Mouse (Mus musculus) lung, embryonic 14.5 days (tissue): ENCODE measurements around the gene Smad5. TPM values are rescaled to one million over a fixed set of nuclear protein-coding genes. Genes with fewer than 3 reads are reported as not detected.

Experiments used
- ATAC-seq: fragments of 200-750 bp; cut with Nextera tagmentation; 2 replicates; pipeline ENCODE4 v1.8.0; 2017; ENCODE audit warnings: mild to moderate bottlenecking, moderate TSS enrichment, moderate library complexity; ENCODE audit not compliant: insufficient read depth
- DNase-seq: peaks from one replicate; pipeline ENCODE4 v3.0.0-alpha.2; 2015
- H3K27ac ChIP-seq: fragments of 300-500 bp; sonication (generic); 2 replicates; pipeline ENCODE4 v1.5.1; 2014; ENCODE audit warnings: low read depth, mild to moderate bottlenecking, moderate library complexity
- H3K27me3 ChIP-seq: fragments of 300-500 bp; sonication (generic); 2 replicates; pipeline ENCODE4 v1.6.1; 2014; ENCODE audit warnings: low read length, control low read depth; ENCODE audit not compliant: insufficient read depth
- H3K36me3 ChIP-seq: fragments of 300-500 bp; sonication (generic); 2 replicates; pipeline ENCODE4 v1.6.1; 2014; ENCODE audit warnings: control low read depth; ENCODE audit not compliant: insufficient read depth
- H3K4me1 ChIP-seq: fragments of 300-500 bp; sonication (generic); 2 replicates; pipeline ENCODE4 v1.6.1; 2014; ENCODE audit warnings: antibody characterized with exemption, control low read depth; ENCODE audit not compliant: insufficient read depth
- H3K4me2 ChIP-seq: fragments of 300-500 bp; sonication (generic); 2 replicates; pipeline ENCODE4 v1.6.1; 2014; ENCODE audit warnings: mild to moderate bottlenecking
- H3K4me3 ChIP-seq: fragments of 300-500 bp; sonication (generic); 2 replicates; pipeline ENCODE4 v1.5.1; 2014; ENCODE audit warnings: low read depth, low read length
- H3K9ac ChIP-seq: fragments of 300-500 bp; sonication (generic); 2 replicates; pipeline ENCODE4 v1.6.1; 2014
- H3K9me3 ChIP-seq: fragments of 300-500 bp; sonication (generic); 2 replicates; pipeline ENCODE4 v1.6.1; 2016; ENCODE audit warnings: low read depth, low read length, control low read depth
- CTCF ChIP-seq: IDR thresholded peaks from 2 replicates; pipeline ENCODE4 v1.5.1; 2016; ENCODE audit warnings: antibody characterized with exemption, low read depth
- WGBS: fragments of 180-500 bp; shearing (Covaris S2); extraction: QIAGEN DNeasy Blood & Tissue Kit; methylation state at CpG from one replicate; pipeline ENCODE4 v1.1.7; 2014; 5-methylcytosine and 5-hydroxymethylcytosine counted together
- polyA plus RNA-seq: library from polyadenylated mRNA; unstranded; fragments of >200 nt; fragmentation: Nextera tagmentation; extraction: Ambion mirVana; gene quantifications from 2 replicates; pipeline ENCODE4 v1.2.1, GENCODE M21; 2014

Gene Smad5
- polyA plus RNA-seq, 1 experiment from 2014 or later, result 62.0 TPM

DNA sequence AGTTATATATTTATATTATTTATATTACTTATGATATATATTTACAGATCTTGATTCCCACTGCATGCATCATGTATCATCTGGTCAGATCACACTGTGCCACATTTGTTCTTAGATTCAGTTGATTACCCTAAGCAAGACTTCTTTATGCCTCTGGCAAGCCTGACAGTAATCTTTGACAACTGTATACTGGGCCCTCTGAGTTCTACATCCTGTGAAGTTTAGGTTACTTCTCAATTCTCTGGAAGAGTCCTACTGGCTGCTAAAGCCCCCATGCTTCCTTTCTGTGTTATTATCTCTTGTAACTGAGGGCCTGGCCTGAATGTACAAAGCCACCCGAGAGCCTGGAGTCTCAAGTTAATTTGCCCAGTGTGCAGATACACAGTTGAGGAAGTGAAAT lies 1.8 kb upstream of the Smad5 start:
- peaks cover 9% of the 10 kb centered on the region; the same call in 1 of the 2 replicates for H3K36me3 ChIP-seq
- peaks cover 11% of the 10 kb centered on the region for H3K4me1 ChIP-seq
- H3K27ac ChIP-seq, result no peak overlapping the region
- no peak overlapping the region for H3K9ac ChIP-seq
- H3K4me2 ChIP-seq, result no peak overlapping the region
- 0 out of 2 replicates have a peak, but pooled peaks cover 4% of the 10 kb centered on the region for H3K9me3 ChIP-seq
- no peak overlapping the region for H3K4me3 ChIP-seq
- DNase-seq, result no peak
- no peak for TF ChIP-seq CTCF
- H3K27me3 ChIP-seq, result no peaks in the 10 kb centered on the region
- no peak for ATAC-seq
- 82% methylated on average over 1 of the region's 1 CpGs for WGBS

DNA sequence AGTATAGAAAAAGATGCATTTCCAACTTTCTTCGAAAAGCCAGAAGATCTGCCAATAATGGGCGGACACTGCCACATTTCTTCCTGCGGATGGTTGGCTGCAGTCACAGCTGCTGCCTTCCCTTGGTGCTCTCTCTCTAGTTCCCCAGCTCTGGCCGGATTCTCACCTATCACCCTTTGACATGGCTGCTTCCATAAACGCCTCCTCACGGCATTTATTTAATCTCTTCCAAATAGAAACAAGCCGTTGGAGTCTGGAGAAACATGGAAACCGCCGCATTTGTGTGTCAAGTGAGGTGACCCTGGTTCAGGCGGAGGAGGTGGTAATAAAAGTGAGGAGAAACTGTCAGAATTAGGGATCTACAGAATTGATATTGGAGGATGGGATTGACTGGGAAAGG lies 886 bp upstream of the Smad5 start:
- DNase-seq, result no peak
- 44% methylated on average over 10 of the region's 10 CpGs for WGBS
- no peak overlapping the region for H3K27ac ChIP-seq

DNA sequence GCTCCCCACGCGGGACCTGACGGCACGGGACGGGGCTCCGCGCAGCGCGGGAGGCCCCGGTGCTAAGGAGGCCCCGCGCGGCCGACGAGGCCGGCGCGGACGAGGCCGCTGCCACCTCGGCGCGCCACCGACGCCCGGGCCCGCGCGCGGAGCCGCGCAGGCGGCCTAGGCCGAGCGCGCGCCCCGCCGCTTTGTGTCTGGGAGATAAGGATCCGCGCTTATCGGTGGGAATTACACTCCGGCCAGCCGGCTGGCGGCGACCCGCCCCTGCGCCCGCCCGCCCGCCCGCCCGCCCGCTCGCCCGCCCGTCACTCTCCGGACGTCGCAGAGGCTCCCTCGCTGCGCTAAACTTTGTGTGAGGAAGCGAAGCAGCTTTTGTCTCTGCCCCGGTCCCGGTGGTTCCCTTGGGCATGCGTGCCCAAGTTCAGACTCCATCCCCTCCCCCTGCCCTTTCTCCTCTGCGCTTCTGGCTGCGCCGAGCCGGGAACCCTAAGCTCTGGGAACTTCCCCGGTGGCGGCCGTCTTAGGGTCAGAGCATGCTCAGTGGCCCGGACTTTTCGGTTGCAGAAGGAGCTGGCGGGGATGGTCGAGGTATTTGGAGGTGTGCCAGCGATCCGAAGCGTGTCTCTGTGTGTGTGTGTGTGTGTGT lies 536 bp downstream of the Smad5 start:
- no peaks in the 10 kb centered on the region for H3K27me3 ChIP-seq
- H3K9ac ChIP-seq, result peak overlapping the region; percentile 96
- 0 out of 2 replicates have a peak, but pooled peaks cover 4% of the 10 kb centered on the region for H3K9me3 ChIP-seq
- peaks cover 27% of the 10 kb centered on the region; the same call in 1 of the 2 replicates for H3K36me3 ChIP-seq
- WGBS, result under 1% methylated on average over 71 of the region's 80 CpGs
- peak overlapping the region; percentile 87 for H3K4me2 ChIP-seq
- H3K4me3 ChIP-seq, result peak overlapping the region; percentile 74
- ATAC-seq (peak; percentile 62), DNase-seq (peak; percentile 87)
- H3K27ac ChIP-seq, result peak overlapping the region; percentile 99
- peaks cover 11% of the 10 kb centered on the region for H3K4me1 ChIP-seq
- no peak for TF ChIP-seq CTCF

More for the DNA sequence above, 886 bp upstream of the Smad5 start:
- H3K27me3 ChIP-seq, result no peaks in the 10 kb centered on the region
- peaks cover 11% of the 10 kb centered on the region for H3K4me1 ChIP-seq
- H3K9ac ChIP-seq, result peak overlapping the region; percentile 28; the same call in 1 of the 2 replicates
- no peak overlapping the region for H3K4me3 ChIP-seq
- peak overlapping the region; percentile 87 for H3K4me2 ChIP-seq
- ATAC-seq, result no peak
- H3K36me3 ChIP-seq, result peaks cover 17% of the 10 kb centered on the region; the same call in 1 of the 2 replicates
- 0 out of 2 replicates have a peak, but pooled peaks cover 4% of the 10 kb centered on the region for H3K9me3 ChIP-seq
- no peak for TF ChIP-seq CTCF

DNA sequence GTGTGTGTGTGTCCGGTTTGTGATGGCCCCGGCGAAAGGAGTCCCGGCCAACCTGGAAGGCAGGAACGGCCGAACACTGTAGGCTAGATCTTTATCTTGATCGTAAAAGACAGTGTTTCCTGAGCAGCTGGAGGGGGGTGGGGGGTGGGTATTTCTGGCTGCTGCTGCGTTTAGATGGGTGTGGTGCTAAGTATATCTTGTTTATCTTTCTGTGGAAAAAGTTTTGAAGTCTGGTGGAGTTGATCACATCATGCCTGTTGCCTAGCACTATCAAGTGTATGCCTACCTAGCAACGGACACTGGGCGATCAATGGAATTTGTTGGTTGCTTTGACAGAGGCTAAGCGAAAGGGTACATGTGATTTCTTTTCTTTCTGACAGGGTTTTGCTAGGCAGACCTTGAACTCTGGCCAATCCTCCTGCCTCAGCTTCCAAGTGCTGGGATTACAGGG lies 1.1 kb downstream of the Smad5 start:
- peak overlapping the region; percentile 96 for H3K9ac ChIP-seq
- no peaks in the 10 kb centered on the region for H3K27me3 ChIP-seq
- H3K36me3 ChIP-seq, result peaks cover 29% of the 10 kb centered on the region; the same call in 1 of the 2 replicates
- H3K4me3 ChIP-seq, result peak overlapping the region; percentile 74
- peak; percentile 56 for ATAC-seq
- under 1% methylated on average over 11 of the region's 11 CpGs for WGBS
- H3K9me3 ChIP-seq, result 0 out of 2 replicates have a peak, but pooled peaks cover 4% of the 10 kb centered on the region
- no peak for TF ChIP-seq CTCF
- peak overlapping the region; percentile 99 for H3K27ac ChIP-seq
- peak overlapping the region; percentile 87 for H3K4me2 ChIP-seq
- H3K4me1 ChIP-seq, result peaks cover 11% of the 10 kb centered on the region
- DNase-seq, result no peak

- DNase-seq, result no peak
- Histone ChIP-seq H3K27me3 (no peaks in the 10 kb centered on the region), H3K9ac (peak overlapping the region; percentile 96; the same call in 1 of the 2 replicates), H3K4me3 (peak overlapping the region; percentile 74), H3K4me1 (peaks cover 11% of the 10 kb centered on the region), H3K9me3 (0 out of 2 replicates have a peak, but pooled peaks cover 1% of the 10 kb centered on the region), H3K4me2 (peak overlapping the region; percentile 87), H3K36me3 (peaks cover 36% of the 10 kb centered on the region; the same call in 1 of the 2 replicates), H3K27ac (peak overlapping the region; percentile 99; the same call in 1 of the 2 replicates)
- TF ChIP-seq CTCF, result no peak
- 49% methylated on average over 2 of the region's 2 CpGs for WGBS
- ATAC-seq, result no peak
Measured at GRCm38 (mm10) chr13:56704596-56704995, 1.8 kb downstream of the Smad5 start.

DNA sequence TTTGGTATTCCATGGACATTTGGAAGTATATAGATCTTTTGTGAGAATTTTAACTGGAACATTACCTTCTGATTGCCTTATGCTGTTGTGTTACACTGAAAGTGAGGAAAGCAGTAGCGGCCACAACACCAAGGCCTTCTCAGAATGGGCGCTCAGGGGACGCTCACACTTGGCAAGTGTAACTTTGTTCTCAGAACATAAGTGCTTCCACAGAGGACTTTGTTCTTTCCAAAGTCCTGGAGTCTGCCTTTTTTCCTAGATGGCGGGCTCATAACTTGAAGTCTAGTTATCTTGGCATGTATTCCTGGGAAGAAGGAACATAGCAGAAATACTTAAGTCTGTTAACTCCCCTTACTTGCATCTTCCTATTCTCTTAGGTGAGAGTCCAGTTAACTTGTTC lies 4.3 kb downstream of the Smad5 start:
- Histone ChIP-seq H3K36me3 (peaks cover 39% of the 10 kb centered on the region; the same call in 1 of the 2 replicates), H3K27ac (no peak overlapping the region), H3K4me1 (peaks cover 11% of the 10 kb centered on the region), H3K9ac (no peak overlapping the region), H3K4me2 (no peak overlapping the region), H3K9me3 (no peaks in the 10 kb centered on the region), H3K4me3 (no peak overlapping the region), H3K27me3 (no peaks in the 10 kb centered on the region)
- DNase-seq, result no peak
- ATAC-seq, result no peak
- WGBS, result 91% methylated on average over 4 of the region's 4 CpGs
- no peak for TF ChIP-seq CTCF

GRCm38 (mm10) chr13:56707606-56708005 lies 4.8 kb downstream of the Smad5 start:
- no peak overlapping the region for H3K4me3 ChIP-seq
- 75% methylated on average over 4 of the region's 4 CpGs for WGBS
- no peak for TF ChIP-seq CTCF
- DNase-seq (no peak), ATAC-seq (no peak)
- H3K36me3 ChIP-seq, result peaks cover 42% of the 10 kb centered on the region; the same call in 1 of the 2 replicates
- H3K4me2 ChIP-seq, result 0 out of 2 replicates have a peak overlapping the region, but pooled peaks have one; percentile 15
- peaks cover 11% of the 10 kb centered on the region for H3K4me1 ChIP-seq
- H3K9me3 ChIP-seq, result no peaks in the 10 kb centered on the region
- no peaks in the 10 kb centered on the region for H3K27me3 ChIP-seq
- H3K9ac ChIP-seq, result no peak overlapping the region
- H3K27ac ChIP-seq, result no peak overlapping the region
